Mouse (Mus musculus) bone marrow macrophage, adult 2 months (primary cell): ENCODE results near the gene B3galt1.

Experiments used
- CTCF ChIP-seq: IDR thresholded peaks from 2 replicates; pipeline ENCODE4 v1.5.1; 2012; ENCODE audit warnings: low read depth, mild to moderate bottlenecking, low read length, moderate library complexity
- POLR2A ChIP-seq: IDR thresholded peaks from 2 replicates; pipeline ENCODE4 v1.6.1; 2012; ENCODE audit warnings: mild to moderate bottlenecking, low read depth, low read length, borderline replicate concordance

- TF ChIP-seq CTCF, result no peak
- no peak for TF ChIP-seq POLR2A
These were observed 307.7 kb downstream of the B3galt1 start for GRCm38 (mm10) chr2:67873368-67873767.
